Comparison of ENCODE assay signal across 7 mouse cellular contexts in genomic region chr7:92740411-92741115, GRCm38 (mm10). TPM values are rescaled to one million over a fixed set of nuclear protein-coding genes. Genes with fewer than 3 reads are reported as not detected.
A peak's percentile ranks its signal among the peaks of the same experiment; 100 is the strongest.
DNase-seq lines count a peak whose midpoint lies in the region; ATAC-seq lines count a peak whose summit lies in the region.

No protein-coding gene starts in this region.

- no peaks in the 10 kb centered on the region for H3K9me3 ChIP-seq in embryonic facial prominence, embryonic 14.5 days (ENCODE audit: control insufficient read depth, low read length)
- H3K9me3 ChIP-seq in intestine, embryonic 16.5 days (ENCODE audit: control insufficient read depth, low read length), result no peaks in the 10 kb centered on the region
- no peaks in the 10 kb centered on the region for H3K9me3 ChIP-seq in neural tube, embryonic 13.5 days

- DNase-seq in right cerebral cortex, postnatal 14 days, result peak; percentile 6
- no peak for DNase-seq in right cerebral cortex, postnatal 36 days (ENCODE audit: low spot score in 2 of 2)
- no peak for DNase-seq in embryonic facial prominence, embryonic 14.5 days (ENCODE audit: low spot score)
- no peak for DNase-seq in layer of hippocampus, adult 9-10 months (ENCODE audit: low spot score)

- H3K27me3 ChIP-seq in embryonic facial prominence, embryonic 14.5 days (replicated peaks; ENCODE audit: control insufficient read depth, insufficient read depth, low read length), result no peaks in the 10 kb centered on the region
- no peaks in the 10 kb centered on the region for H3K27me3 ChIP-seq in intestine, embryonic 16.5 days (replicated peaks; ENCODE audit: control insufficient read depth, insufficient read depth, low read length)
- H3K27me3 ChIP-seq in neural tube, embryonic 13.5 days, result no peaks in the 10 kb centered on the region

- peak overlapping the region; percentile 94 for H3K9ac ChIP-seq in embryonic facial prominence, embryonic 14.5 days (ENCODE audit: low read depth, low read length)
- peak overlapping the region; percentile 89 for H3K9ac ChIP-seq in intestine, embryonic 16.5 days (ENCODE audit: low read depth, low read length)
- peak overlapping the region; percentile 98 for H3K9ac ChIP-seq in neural tube, embryonic 13.5 days

- no peak for ATAC-seq in embryonic facial prominence, embryonic 14.5 days (ENCODE audit: low read depth)
- ATAC-seq in intestine, embryonic 16.5 days, result no peak
- ATAC-seq in neural tube, embryonic 13.5 days (ENCODE audit: low read depth), result no peak
- no peak for ATAC-seq in activated CD4-positive, CD25-positive, alpha-beta regulatory T cell, adult 4 months

- peak overlapping the region; percentile 72 for H3K4me3 ChIP-seq in embryonic facial prominence, embryonic 14.5 days (ENCODE audit: low read depth, low read length)
- peak overlapping the region; percentile 74 for H3K4me3 ChIP-seq in intestine, embryonic 16.5 days (ENCODE audit: low read length)
- H3K4me3 ChIP-seq in neural tube, embryonic 13.5 days, result peak overlapping the region; percentile 82

- peaks cover 32% of the 10 kb centered on the region for H3K36me3 ChIP-seq in embryonic facial prominence, embryonic 14.5 days (ENCODE audit: control insufficient read depth, insufficient read depth, low read length)
- H3K36me3 ChIP-seq in intestine, embryonic 16.5 days (ENCODE audit: control insufficient read depth, insufficient read depth, low read length), result 0 out of 2 replicates have a peak, but pooled peaks cover 2% of the 10 kb centered on the region
- peaks cover 20% of the 10 kb centered on the region for H3K36me3 ChIP-seq in neural tube, embryonic 13.5 days

- peak overlapping the region; percentile 96 for H3K27ac ChIP-seq in embryonic facial prominence, embryonic 14.5 days (replicated peaks; ENCODE audit: low read depth, low read length)
- H3K27ac ChIP-seq in intestine, embryonic 16.5 days (ENCODE audit: low read length), result peak overlapping the region; percentile 83
- peak overlapping the region; percentile 98 for H3K27ac ChIP-seq in neural tube, embryonic 13.5 days (replicated peaks)

- H3K4me1 ChIP-seq in embryonic facial prominence, embryonic 14.5 days (ENCODE audit: control insufficient read depth, insufficient read depth, low read length), result peaks cover 33% of the 10 kb centered on the region
- peaks cover 18% of the 10 kb centered on the region for H3K4me1 ChIP-seq in intestine, embryonic 16.5 days (ENCODE audit: control insufficient read depth, insufficient read depth, low read length)
- H3K4me1 ChIP-seq in neural tube, embryonic 13.5 days (replicated peaks), result peaks cover 57% of the 10 kb centered on the region

- H3K4me2 ChIP-seq in embryonic facial prominence, embryonic 14.5 days (ENCODE audit: low read depth, low read length), result peak overlapping the region; percentile 83
- peak overlapping the region; percentile 68 for H3K4me2 ChIP-seq in intestine, embryonic 16.5 days (ENCODE audit: low read depth, low read length)
- peak overlapping the region; percentile 66 for H3K4me2 ChIP-seq in neural tube, embryonic 13.5 days

- WGBS in embryonic facial prominence, embryonic 14.5 days, result 3% methylated on average over 23 of the region's 23 CpGs
- WGBS in intestine, embryonic 16.5 days, result 2% methylated on average over 23 of the region's 23 CpGs
- WGBS in neural tube, embryonic 13.5 days, result 2% methylated on average over 23 of the region's 23 CpGs

RNA-seq across cellular contexts. Expression of gene Rab30, which starts 0.8 kb away (rescaled TPM):
- 21.3 and 25.8 TPM in 2 replicates for polyA plus RNA-seq in embryonic facial prominence, embryonic 14.5 days (2014; fragmentation: Nextera tagmentation; extraction: Ambion mirVana)
- polyA plus RNA-seq in intestine, embryonic 16.5 days (2015; fragmentation: Nextera tagmentation; extraction: Ambion mirVana), result 30.3 and 37.3 TPM in 2 replicates
- 23.8 and 29.1 TPM in 2 replicates for polyA plus RNA-seq in neural tube, embryonic 13.5 days (2015; fragmentation: Nextera tagmentation; extraction: Ambion mirVana)
- under 1 TPM in 1 of 2 experiments, not detected in 1; 0.65 TPM for polyA plus RNA-seq in activated CD4-positive, CD25-positive, alpha-beta regulatory T cell, adult 4 months (2017; shearing (Covaris generic))

Comparison
In these comparisons a context has a peak if more than half of its experiments do, and no peak if none do; other contexts are left out.
1. RNA of gene Rab30, which starts 0.8 kb away (polyA plus RNA-seq): 30.3 to 37.3 TPM in intestine, embryonic 16.5 days, 23.8 to 29.1 TPM in neural tube, embryonic 13.5 days and 21.3 to 25.8 TPM in embryonic facial prominence, embryonic 14.5 days; 0.65 TPM in activated CD4-positive, CD25-positive, alpha-beta regulatory T cell, adult 4 months; every median in the first group is over 10 times any median in the second.
2. Peak in every context shown above with its lines, with median percentiles within 50 percentile points of each other: H3K27ac ChIP-seq, H3K4me2 ChIP-seq, H3K4me3 ChIP-seq and H3K9ac ChIP-seq.